Comparison of ENCODE assay signal across 17 mouse cellular contexts in genomic region chr5:34274268-34274667, GRCm38 (mm10). TPM values are rescaled to one million over a fixed set of nuclear protein-coding genes. Genes with fewer than 3 reads are reported as not detected.
A peak's percentile ranks its signal among the peaks of the same experiment; 100 is the strongest.
DNase-seq lines count a peak whose midpoint lies in the region; ATAC-seq and TF ChIP-seq lines count a peak whose summit lies in the region.
"Had no signal": no experiment of that assay in that cellular context is flagged by ENCODE, and none has a peak within 500 bp of the region (broad histone marks: within the 10 kb centered on the region; RNA-seq: fewer than 3 reads in every experiment).

No protein-coding gene starts in this region.

- no peak for ATAC-seq in monocyte, adult 5-6 weeks (replicated peaks; ENCODE audit: insufficient number of reproducible peaks, low FRiP score, low TSS enrichment, poor library complexity, severe bottlenecking)
- ATAC-seq: CD4-positive, CD25-positive, alpha-beta regulatory T cell, adult 4 months had no signal

- H3K4me3 ChIP-seq in left cerebral cortex, adult 2 months: no peak overlapping the region
- H3K4me3 ChIP-seq: heart, embryonic 12.5 days; limb, embryonic 12.5 days; midbrain, embryonic 10.5 days; myocyte had no signal

- TF ChIP-seq CTCF in left cerebral cortex, adult 2 months (IDR thresholded peaks at IDR 0.05): no peak

- intact Hi-C loops in left cerebral cortex, adult 2 months (cut with DNase I): no loop called here
- intact Hi-C loops in heart, postnatal 14 days (cut with DNase I): no loop called here

- H3K27ac ChIP-seq in left cerebral cortex, adult 2 months: peak overlapping the region; percentile 78
- H3K27ac ChIP-seq: limb, embryonic 12.5 days; midbrain, embryonic 10.5 days had no signal

- DNase-seq in left cerebral cortex, adult 2 months (ENCODE audit: extremely low spot score in 1 of 2, low spot score in 2 of 2): no peak
- DNase-seq in left cerebral cortex, adult 8-10 months (ENCODE audit: low spot score in 2 of 2): no peak
- peak; percentile 83 to 84 for DNase-seq in cerebellum, adult 18-20 months
- peak; percentile 79 to 83 for DNase-seq in cerebellum, postnatal 36 days
- DNase-seq in telencephalon, adult 2 months (ENCODE audit: low read depth, low spot score): peak; percentile 55
- DNase-seq in heart, postnatal 14 days: no peak
- DNase-seq: adrenal gland, postnatal 25 days; heart, postnatal 4 days; kidney, postnatal 10 days; lung, postnatal 36 days had no signal

RNA-seq across cellular contexts. Expression of gene Zfyve28, which starts 14.0 kb away (rescaled TPM):
- total RNA-seq in left cerebral cortex, adult 2 months (2021): 10 to 100 TPM; 50.2 to 54.2 TPM
- total RNA-seq in left cerebral cortex, adult 8-10 months (2022): 10 to 100 TPM; 57.7 to 68.9 (median 59.1) TPM
- 0.43 to 3.9 TPM (median 0.67 TPM) in 3 replicates for total RNA-seq in monocyte, adult 5-6 weeks (2017)
- total RNA-seq in heart, postnatal 14 days (2021): 1 to 10 TPM in 1 of 2 experiments, under 1 TPM in 1; 0.41 to 1.0 TPM

RNA-seq across cellular contexts. Expression of gene Cfap99, which starts 14.1 kb away (rescaled TPM):
- total RNA-seq in left cerebral cortex, adult 2 months (2021): 1 to 10 TPM; 1.4 to 1.5 TPM
- 1 to 10 TPM; 1.1 to 1.9 (median 1.6) TPM for total RNA-seq in left cerebral cortex, adult 8-10 months (2022)
- 0.38 TPM in 1 of 3 replicates, not detected in the others for total RNA-seq in monocyte, adult 5-6 weeks (2017)
- not detected for total RNA-seq in heart, postnatal 14 days (2021)
- total RNA-seq: adrenal gland, postnatal 25 days; heart, postnatal 4 days; MEL had no signal

Comparison
In these comparisons a context has a peak if more than half of its experiments do, and no peak if none do; other contexts are left out.
1. DNase-seq: peak in cerebellum, adult 18-20 months (2 of 2), cerebellum, postnatal 36 days (2 of 2) and telencephalon, adult 2 months (single experiment); none in left cerebral cortex, adult 2 months (0 of 2), left cerebral cortex, adult 8-10 months (0 of 2) and heart, postnatal 14 days (0 of 2).
2. RNA of gene Zfyve28, which starts 14.0 kb away (total RNA-seq): 57.7 to 68.9 TPM in left cerebral cortex, adult 8-10 months and 50.2 to 54.2 TPM in left cerebral cortex, adult 2 months; 0.41 to 1.0 TPM in heart, postnatal 14 days and 0.43 to 3.9 TPM in monocyte, adult 5-6 weeks; every median in the first group is over 10 times any median in the second.